Mouse (Mus musculus): ENCODE measurements at regions not wholly inside any gene's neighbourhood (a gene's known extent, or its start where the extent isn't known, plus 50 kb on each side); places are given as distances from the start of the nearest gene placed in this dataset.

- no peak for TF ChIP-seq CTCF (conservative IDR thresholded peaks at IDR 0.05; ENCODE audit: insufficient read depth, insufficient read length, low read depth, low read length)
- TF ChIP-seq POLR2A (IDR thresholded peaks at IDR 0.05; ENCODE audit: low read depth, low read length) = no peak
Observed at GRCm38 (mm10) chr5:148713039-148713438, 160.4 kb upstream of the Ubl3 start.
